Mouse (Mus musculus): ENCODE data around the gene Iqsec3. TPM values are rescaled to one million over a fixed set of nuclear protein-coding genes. Genes with fewer than 3 reads are reported as not detected.

Iqsec3 gene
- polyA plus RNA-seq, 1 experiment from 2014 or later: 0.03 TPM

GRCm38 (mm10) chr6:121495606-121496005 is 22.1 kb upstream of the Iqsec3 start:
- no peaks in the 10 kb centered on the region for H3K27me3 ChIP-seq (ENCODE audit: low read depth, poor library complexity, severe bottlenecking)
- H3K4me3 ChIP-seq: no peak overlapping the region
- DNase-seq (ENCODE audit: low spot score): no peak
- H3K4me1 ChIP-seq: peaks cover 5% of the 10 kb centered on the region; the same call in 1 of the 2 replicates
- no peak overlapping the region for H3K27ac ChIP-seq
- 67% methylated on average over 7 of the region's 7 CpGs for WGBS
- H3K36me3 ChIP-seq: no peaks in the 10 kb centered on the region
- H3K9me3 ChIP-seq (replicated peaks): no peaks in the 10 kb centered on the region

- no peak overlapping the region for H3K27ac ChIP-seq
- no peaks in the 10 kb centered on the region for H3K27me3 ChIP-seq (ENCODE audit: low read depth, poor library complexity, severe bottlenecking)
- 88% methylated on average over 1 of the region's 1 CpGs for WGBS
- peaks cover 5% of the 10 kb centered on the region; the same call in 1 of the 2 replicates for H3K4me1 ChIP-seq
- H3K36me3 ChIP-seq: no peaks in the 10 kb centered on the region
- no peaks in the 10 kb centered on the region for H3K9me3 ChIP-seq (replicated peaks)
- H3K4me3 ChIP-seq: no peak overlapping the region
- DNase-seq (ENCODE audit: low spot score): no peak
Measured at GRCm38 (mm10) chr6:121495026-121495425, 21.5 kb upstream of the Iqsec3 start.

- no peak overlapping the region for H3K4me3 ChIP-seq
- DNase-seq (ENCODE audit: low spot score): no peak
- peaks cover 4% of the 10 kb centered on the region; the same call in 1 of the 2 replicates for H3K4me1 ChIP-seq
- H3K36me3 ChIP-seq: no peaks in the 10 kb centered on the region
- H3K9me3 ChIP-seq (replicated peaks): no peaks in the 10 kb centered on the region
- no peaks in the 10 kb centered on the region for H3K27me3 ChIP-seq (ENCODE audit: low read depth, poor library complexity, severe bottlenecking)
- 90% methylated on average over 4 of the region's 4 CpGs for WGBS
- H3K27ac ChIP-seq: no peak overlapping the region
Measured at GRCm38 (mm10) chr6:121494319-121494718, 20.8 kb upstream of the Iqsec3 start.

- Histone ChIP-seq H3K4me3 (no peak overlapping the region), H3K27me3 (ENCODE audit: low read depth, poor library complexity, severe bottlenecking) (no peaks in the 10 kb centered on the region), H3K36me3 (no peaks in the 10 kb centered on the region), H3K4me1 (no peaks in the 10 kb centered on the region), H3K9me3 (replicated peaks) (no peaks in the 10 kb centered on the region), H3K27ac (no peak overlapping the region)
- DNase-seq (ENCODE audit: low spot score): no peak
- 88% methylated on average over 5 of the region's 5 CpGs for whole genome bisulfite sequencing
Measured at GRCm38 (mm10) chr6:121491339-121491738, 17.9 kb upstream of the Iqsec3 start.

GRCm38 (mm10) chr6:121472273-121472672 is 1.2 kb downstream of the Iqsec3 start:
- Histone ChIP-seq H3K27me3 (ENCODE audit: low read depth, poor library complexity, severe bottlenecking) (peaks cover 47% of the 10 kb centered on the region), H3K9me3 (replicated peaks) (no peaks in the 10 kb centered on the region), H3K36me3 (no peaks in the 10 kb centered on the region), H3K4me3 (no peak overlapping the region), H3K4me1 (peaks cover 11% of the 10 kb centered on the region), H3K27ac (no peak overlapping the region)
- WGBS: 41% methylated on average over 5 of the region's 5 CpGs
- no peak for DNase-seq (ENCODE audit: low spot score)

- H3K27me3 ChIP-seq (ENCODE audit: low read depth, poor library complexity, severe bottlenecking): peaks cover 34% of the 10 kb centered on the region
- no peak overlapping the region for H3K4me3 ChIP-seq
- no peak for DNase-seq (ENCODE audit: low spot score)
- no peaks in the 10 kb centered on the region for H3K9me3 ChIP-seq (replicated peaks)
- no peak overlapping the region for H3K27ac ChIP-seq
- no peaks in the 10 kb centered on the region for H3K36me3 ChIP-seq
- H3K4me1 ChIP-seq: peaks cover 5% of the 10 kb centered on the region
Measured at GRCm38 (mm10) chr6:121468235-121468634, 5.2 kb downstream of the Iqsec3 start.

- H3K4me3 ChIP-seq: peak overlapping the region; percentile 31; the same call in 1 of the 2 replicates
- H3K27ac ChIP-seq: 0 out of 2 replicates have a peak overlapping the region, but pooled peaks have one; percentile 9
- WGBS: 5% methylated on average over 28 of the region's 28 CpGs
Measured at GRCm38 (mm10) chr6:121462628-121463340, 10.7 kb downstream of the Iqsec3 start.

GRCm38 (mm10) chr6:121457381-121457780 is 16.1 kb downstream of the Iqsec3 start:
- H3K9me3 ChIP-seq (replicated peaks): no peaks in the 10 kb centered on the region
- peaks cover 26% of the 10 kb centered on the region for H3K27me3 ChIP-seq (ENCODE audit: low read depth, poor library complexity, severe bottlenecking)
- H3K4me3 ChIP-seq: no peak overlapping the region
- H3K4me1 ChIP-seq: peaks cover 26% of the 10 kb centered on the region
- H3K27ac ChIP-seq: no peak overlapping the region
- DNase-seq (ENCODE audit: low spot score): no peak
- WGBS: 53% methylated on average over 8 of the region's 8 CpGs
- no peaks in the 10 kb centered on the region for H3K36me3 ChIP-seq

More at GRCm38 (mm10) chr6:121462628-121463340, 10.7 kb downstream of the Iqsec3 start:
- H3K27me3 ChIP-seq (ENCODE audit: low read depth, poor library complexity, severe bottlenecking): peaks cover 42% of the 10 kb centered on the region
- no peak for DNase-seq (ENCODE audit: low spot score)
- peaks cover 13% of the 10 kb centered on the region for H3K4me1 ChIP-seq
- H3K9me3 ChIP-seq (replicated peaks): no peaks in the 10 kb centered on the region
- no peaks in the 10 kb centered on the region for H3K36me3 ChIP-seq

GRCm38 (mm10) chr6:121456651-121457050 is 16.8 kb downstream of the Iqsec3 start:
- Histone ChIP-seq H3K27me3 (ENCODE audit: low read depth, poor library complexity, severe bottlenecking) (peaks cover 19% of the 10 kb centered on the region), H3K4me1 (peaks cover 26% of the 10 kb centered on the region), H3K36me3 (no peaks in the 10 kb centered on the region), H3K27ac (no peak overlapping the region), H3K4me3 (no peak overlapping the region), H3K9me3 (replicated peaks) (no peaks in the 10 kb centered on the region)
- WGBS: 89% methylated on average over 3 of the region's 3 CpGs
- DNase-seq (ENCODE audit: low spot score): no peak

- Histone ChIP-seq H3K27me3 (ENCODE audit: low read depth, poor library complexity, severe bottlenecking) (peaks cover 16% of the 10 kb centered on the region), H3K4me1 (peaks cover 26% of the 10 kb centered on the region), H3K9me3 (replicated peaks) (no peaks in the 10 kb centered on the region), H3K36me3 (no peaks in the 10 kb centered on the region), H3K27ac (no peak overlapping the region), H3K4me3 (no peak overlapping the region)
- DNase-seq (ENCODE audit: low spot score): no peak
- WGBS: 70% methylated on average over 12 of the region's 12 CpGs
Measured at GRCm38 (mm10) chr6:121454549-121455494, 18.7 kb downstream of the Iqsec3 start.

- Histone ChIP-seq H3K4me3 (no peak overlapping the region), H3K27me3 (ENCODE audit: low read depth, poor library complexity, severe bottlenecking) (peaks cover 8% of the 10 kb centered on the region), H3K9me3 (replicated peaks) (no peaks in the 10 kb centered on the region), H3K27ac (no peak overlapping the region), H3K4me1 (peaks cover 26% of the 10 kb centered on the region), H3K36me3 (no peaks in the 10 kb centered on the region)
- DNase-seq (ENCODE audit: low spot score): no peak
- WGBS: 54% methylated on average over 7 of the region's 7 CpGs
Measured at GRCm38 (mm10) chr6:121453776-121454175, 19.7 kb downstream of the Iqsec3 start.

GRCm38 (mm10) chr6:121451703-121452102 is 21.8 kb downstream of the Iqsec3 start:
- no peak for DNase-seq (ENCODE audit: low spot score)
- no peaks in the 10 kb centered on the region for H3K9me3 ChIP-seq (replicated peaks)
- peaks cover 15% of the 10 kb centered on the region for H3K4me1 ChIP-seq
- no peak overlapping the region for H3K27ac ChIP-seq
- WGBS: 87% methylated on average over 3 of the region's 3 CpGs
- H3K4me3 ChIP-seq: no peak overlapping the region
- H3K27me3 ChIP-seq (ENCODE audit: low read depth, poor library complexity, severe bottlenecking): no peaks in the 10 kb centered on the region
- H3K36me3 ChIP-seq: no peaks in the 10 kb centered on the region

GRCm38 (mm10) chr6:121440696-121441220 is 32.7 kb downstream of the Iqsec3 start:
- peaks cover 9% of the 10 kb centered on the region for H3K4me1 ChIP-seq
- H3K27ac ChIP-seq: 0 out of 2 replicates have a peak overlapping the region, but pooled peaks have one; percentile 6
- no peaks in the 10 kb centered on the region for H3K9me3 ChIP-seq (replicated peaks)
- H3K36me3 ChIP-seq: no peaks in the 10 kb centered on the region
- 16% methylated on average over 5 of the region's 5 CpGs for WGBS
- H3K27me3 ChIP-seq (ENCODE audit: low read depth, poor library complexity, severe bottlenecking): no peaks in the 10 kb centered on the region
- H3K4me3 ChIP-seq: no peak overlapping the region
- no peak for DNase-seq (ENCODE audit: low spot score)

All from limb, embryonic 10.5 days (tissue).